Mouse (Mus musculus) adrenal gland, adult 2 months (tissue): ENCODE measurements around the gene Dusp19. TPM values are rescaled to one million over a fixed set of nuclear protein-coding genes. Genes with fewer than 3 reads are reported as not detected.

Source experiments
- DNase-seq: peaks from one replicate; pipeline ENCODE4 v3.0.0; 2021
- long read RNA-seq: library from polyadenylated mRNA; stranded (forward); transcript quantifications from one replicate; pipeline ENCODE4 v2.0.0, GENCODE M21; 2021
- polyA plus RNA-seq: library from polyadenylated mRNA; depleted of rRNA; stranded (reverse); fragments of >200 nt; gene quantifications from 2 replicates; pipeline ENCODE4 v1.2.3, GENCODE M21; 2012; rRNA removed
- total RNA-seq, 2 experiments: library from RNA; stranded (reverse); gene quantifications; 2 replicates each; pipeline ENCODE4 v1.2.3; 2021

Gene Dusp19
- total RNA-seq (10 to 100 TPM; 16.0 to 19.3 TPM), polyA plus RNA-seq (2.5 and 3.4 TPM in 2 replicates)
- long read RNA-seq, transcript Dusp19-201 (4 exons, 1,632 nt) = major isoform, 5 of 9 reads
- long read RNA-seq, partial matches to known transcripts = 0 of 9 reads
- long read RNA-seq, other reads (novel, unspliced or antisense) = 3 of 9 reads

- peak; percentile 95 for DNase-seq
Observed at GRCm38 (mm10) chr2:80616854-80617737, at the start of gene Dusp19, which contains the start of gene Nup35. TSS of gene Dusp19 (plus strand) at chr2:80617045. TSS of gene Nup35 (plus strand) at chr2:80617236.

DNA sequence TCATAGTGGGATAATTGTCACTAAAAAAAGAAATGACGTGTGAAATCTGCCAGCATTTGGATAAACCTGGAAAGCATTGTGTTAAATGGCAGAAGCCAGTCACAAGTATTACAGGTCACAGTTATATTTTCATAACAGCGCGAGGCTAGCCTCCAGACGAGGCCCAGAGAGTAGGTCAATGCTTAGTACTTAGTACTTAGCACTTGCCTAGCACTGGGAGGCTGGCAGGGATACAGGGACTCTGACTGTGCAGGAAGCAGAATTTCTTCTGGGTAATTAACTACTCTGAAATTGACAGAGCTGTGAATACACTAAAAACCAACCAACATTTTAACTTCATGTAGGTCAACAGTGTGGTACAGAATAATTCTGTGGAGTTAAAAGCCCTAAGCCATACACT is 49.4 kb upstream of the Dusp19 start:
- DNase-seq = no peak

DNA sequence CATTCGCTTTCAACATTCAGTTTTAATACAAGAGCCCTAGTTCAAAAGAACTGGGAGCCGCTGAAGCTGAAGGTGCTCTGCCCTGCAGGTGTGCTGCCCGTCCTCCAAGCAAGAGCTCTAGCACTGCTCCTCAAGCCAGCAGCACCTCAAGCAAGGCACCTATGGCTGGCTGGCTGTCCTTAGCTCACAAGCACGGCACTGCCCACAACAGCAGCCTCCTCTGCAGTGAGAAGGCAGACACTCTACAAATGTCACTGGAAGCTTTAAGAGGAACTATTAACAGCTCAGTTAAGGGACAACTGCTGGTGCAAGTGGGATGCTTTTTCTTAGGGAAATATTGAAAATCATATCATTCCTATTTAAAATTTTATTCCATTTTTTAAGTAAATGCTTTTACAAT is 46.2 kb upstream of the Dusp19 start:
- no peak for DNase-seq

GRCm38 (mm10) chr2:80577286-80577685 is 39.6 kb upstream of the Dusp19 start:
- no peak for DNase-seq

GRCm38 (mm10) chr2:80579253-80579891 is 37.5 kb upstream of the Dusp19 start:
- DNase-seq = no peak

DNA sequence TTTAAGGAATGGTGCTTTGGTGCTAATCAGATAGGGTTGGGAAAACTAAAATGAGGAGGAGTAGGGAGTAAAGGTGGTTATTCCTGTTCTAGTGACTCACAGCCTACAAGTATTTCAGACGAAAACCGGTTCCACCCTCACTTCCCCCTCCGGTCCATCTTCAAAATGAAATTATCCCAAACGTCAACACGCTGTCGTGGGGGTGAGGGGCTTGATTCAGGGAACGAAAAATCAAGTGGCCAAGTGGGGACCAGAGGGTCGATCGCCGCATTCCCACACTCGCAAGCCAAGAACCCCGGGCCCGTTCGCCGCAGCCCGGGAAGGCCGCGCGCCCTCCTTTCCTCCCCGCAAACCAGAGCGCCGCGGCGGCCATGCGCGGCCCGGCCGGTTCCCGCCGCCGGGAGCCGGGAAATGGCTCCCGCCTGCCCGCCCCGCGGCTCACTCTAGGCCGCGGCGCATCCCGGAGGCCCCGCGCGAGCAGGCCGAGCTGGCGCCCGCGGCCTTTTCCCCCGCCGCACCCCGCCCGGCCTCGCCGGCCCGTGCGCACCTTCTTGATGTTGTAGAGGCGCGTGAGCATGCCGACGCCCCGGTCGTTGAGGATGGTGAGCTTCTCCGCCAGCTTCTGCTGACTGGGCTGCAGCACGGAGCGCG is 36.4 kb upstream of the Dusp19 start:
- peak; percentile 68 for DNase-seq

DNA sequence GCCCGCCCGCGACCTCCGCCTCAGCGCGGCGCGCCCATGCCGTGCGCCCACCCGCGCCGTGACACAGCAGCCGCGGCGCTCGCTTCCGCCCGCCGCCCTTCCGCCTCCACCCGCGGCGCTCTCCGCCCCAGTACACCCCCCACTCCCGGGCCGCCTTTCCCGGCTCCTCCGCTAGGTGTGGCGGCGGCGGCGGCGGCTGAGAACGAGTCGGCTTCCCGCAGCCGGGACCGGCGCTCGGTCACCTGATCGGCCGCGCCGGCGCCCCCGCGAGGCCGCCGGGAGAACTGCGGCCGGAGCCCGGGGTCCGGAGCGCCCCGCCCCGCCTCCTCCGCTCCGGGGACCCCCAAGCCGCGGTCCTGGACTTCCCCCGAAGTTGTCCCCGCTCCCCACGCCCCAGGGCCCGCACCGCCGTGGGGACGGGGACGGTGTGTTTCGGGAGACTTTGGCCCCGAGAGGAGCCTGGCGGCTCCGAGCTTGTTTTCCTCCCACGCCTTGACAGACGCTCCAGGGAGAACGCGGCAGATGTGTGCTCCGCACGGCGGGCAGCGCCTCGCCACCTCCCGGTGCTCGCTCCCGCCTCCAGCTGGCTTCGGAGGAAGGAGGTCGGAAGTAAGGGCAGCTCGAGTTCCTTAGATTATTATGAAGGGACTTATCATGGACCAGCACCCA is 35.7 kb upstream of the Dusp19 start, which contains the start of gene Nckap1:
Gene Nckap1 (minus strand): TSS at position 338 of the 669 bp plus-strand sequence.
- DNase-seq = peak; percentile 95

GRCm38 (mm10) chr2:80582356-80582755 is 34.5 kb upstream of the Dusp19 start:
- DNase-seq = no peak

DNA sequence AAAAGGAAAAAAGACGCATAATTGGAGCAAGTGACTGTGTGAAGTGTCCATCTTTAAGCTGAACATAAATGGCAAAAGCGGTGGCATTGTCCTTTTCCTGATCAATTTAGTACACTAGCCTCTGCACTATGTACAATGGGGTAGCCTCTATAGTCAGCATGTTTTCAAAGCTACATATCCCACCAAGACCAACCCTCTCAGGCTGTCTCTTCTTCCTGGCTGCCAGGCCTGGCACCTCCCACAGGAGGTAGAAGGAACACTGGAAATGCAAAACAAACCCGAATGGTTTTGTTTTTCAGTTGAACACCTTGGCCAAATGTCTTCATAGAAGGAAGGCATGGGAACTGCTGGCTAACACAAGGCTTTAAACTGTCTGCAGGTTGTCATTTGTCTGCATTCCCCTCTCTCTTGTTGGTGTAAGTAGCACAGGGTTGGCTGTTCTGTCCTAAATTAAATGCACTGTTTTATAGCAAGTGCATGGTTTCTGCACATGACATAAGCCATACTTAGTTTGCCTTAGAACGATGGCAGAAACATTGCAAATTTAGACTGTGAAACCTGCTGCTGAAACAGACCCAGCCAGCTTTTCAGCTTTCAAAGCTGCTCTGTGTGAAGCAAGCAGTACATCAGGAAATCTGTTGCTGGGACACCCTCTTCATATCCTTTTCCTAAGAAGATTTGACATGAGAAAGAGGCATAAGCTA is 22.5 kb upstream of the Dusp19 start:
- no peak for DNase-seq

GRCm38 (mm10) chr2:80596960-80597359 is 19.9 kb upstream of the Dusp19 start:
- no peak for DNase-seq

DNA sequence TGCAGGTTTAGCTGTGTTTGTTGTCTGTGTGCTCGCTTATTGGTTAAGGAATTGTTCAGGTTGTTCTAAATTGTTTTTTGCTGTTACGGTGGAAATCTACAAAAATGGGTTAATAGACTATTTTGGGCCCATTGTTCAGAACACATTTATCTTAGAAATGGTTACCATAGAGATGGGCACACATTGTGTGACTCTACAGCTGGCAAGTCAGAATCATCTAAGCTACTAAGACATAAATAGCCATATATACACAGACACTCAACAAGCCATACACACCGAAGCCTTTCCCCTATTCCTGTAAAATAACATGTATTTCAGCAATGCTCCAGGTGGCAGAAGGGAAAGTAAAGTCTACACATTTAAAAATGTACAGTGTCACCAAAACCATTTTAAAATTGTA is 17.0 kb upstream of the Dusp19 start:
- DNase-seq = no peak

GRCm38 (mm10) chr2:80600611-80601010 is 16.2 kb upstream of the Dusp19 start:
- no peak for DNase-seq

GRCm38 (mm10) chr2:80602756-80603155 is 14.1 kb upstream of the Dusp19 start:
- DNase-seq = no peak

DNA sequence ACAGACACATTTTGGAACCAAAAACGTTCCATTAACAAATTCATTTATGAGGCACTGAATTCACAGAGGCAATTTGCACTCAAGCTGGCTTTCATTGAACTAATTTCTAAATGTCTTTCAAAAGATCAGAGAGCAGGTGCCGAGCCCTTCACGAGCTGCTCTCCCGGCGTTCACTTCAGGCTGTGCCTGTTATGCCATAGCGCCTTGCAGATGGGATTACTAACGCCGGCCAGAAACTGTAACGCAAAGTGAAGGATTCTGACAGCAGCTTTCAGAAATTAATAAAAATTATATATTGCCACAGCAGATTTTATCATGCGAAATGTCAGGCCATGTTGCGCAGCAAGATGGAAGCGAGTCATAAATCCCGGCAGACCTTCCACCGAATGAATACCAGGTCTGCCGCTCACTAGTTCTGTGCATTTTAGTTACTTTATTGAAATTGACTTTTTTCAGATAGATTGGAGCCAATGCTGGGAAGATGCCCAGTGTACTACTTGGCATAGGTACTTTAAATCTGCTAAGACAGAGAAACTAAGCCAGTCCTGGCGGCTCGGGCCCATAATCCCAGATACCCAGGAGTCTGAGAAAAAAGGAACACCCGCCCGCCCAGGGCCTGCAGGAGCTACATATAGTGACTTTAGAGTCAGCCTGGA is 12.9 kb upstream of the Dusp19 start:
- no peak for DNase-seq

DNA sequence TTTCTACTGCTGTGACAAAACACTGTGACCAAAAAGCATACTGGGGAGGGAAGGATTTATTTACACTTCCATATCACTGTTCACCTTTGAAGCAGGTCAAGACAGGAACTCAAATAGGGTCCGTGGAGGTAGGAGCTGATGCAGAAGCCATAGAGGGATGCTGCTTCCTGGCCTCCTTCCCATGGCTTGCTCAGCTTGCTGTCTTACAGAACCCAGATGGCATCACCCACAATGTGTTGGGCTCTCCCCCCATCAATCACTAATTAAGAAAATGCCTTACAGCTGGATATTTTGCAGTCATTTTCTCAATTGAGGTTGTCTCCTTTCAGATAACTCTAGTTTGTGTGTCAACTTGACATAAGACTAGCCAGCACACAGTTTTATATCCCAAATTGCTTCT is 4.6 kb upstream of the Dusp19 start:
- DNase-seq = no peak

- DNase-seq = no peak
Observed at GRCm38 (mm10) chr2:80612796-80613195, 4.0 kb upstream of the Dusp19 start.

DNA sequence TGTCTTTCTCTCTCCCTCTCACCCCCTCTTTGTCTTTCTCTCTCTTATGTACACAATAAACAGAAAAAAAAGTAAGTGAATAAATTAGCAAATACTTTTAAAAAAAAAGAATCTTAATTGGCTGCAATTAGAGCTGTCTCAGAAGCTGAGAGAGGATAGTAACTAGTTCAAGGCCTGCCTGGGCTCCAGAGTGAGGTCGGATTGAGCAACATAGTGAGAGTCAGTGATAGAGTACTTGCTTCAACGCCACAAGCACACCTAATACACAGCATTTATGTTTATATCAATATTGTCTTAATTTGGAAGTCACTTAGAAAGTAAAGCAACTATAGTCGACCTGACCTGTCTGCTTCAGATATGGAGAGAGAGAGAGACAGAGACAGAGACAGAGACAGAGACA is 2.1 kb downstream of the Dusp19 start:
- DNase-seq = peak; percentile 52

- no peak for DNase-seq
Observed at GRCm38 (mm10) chr2:80621921-80622320, 5.1 kb downstream of the Dusp19 start.

DNA sequence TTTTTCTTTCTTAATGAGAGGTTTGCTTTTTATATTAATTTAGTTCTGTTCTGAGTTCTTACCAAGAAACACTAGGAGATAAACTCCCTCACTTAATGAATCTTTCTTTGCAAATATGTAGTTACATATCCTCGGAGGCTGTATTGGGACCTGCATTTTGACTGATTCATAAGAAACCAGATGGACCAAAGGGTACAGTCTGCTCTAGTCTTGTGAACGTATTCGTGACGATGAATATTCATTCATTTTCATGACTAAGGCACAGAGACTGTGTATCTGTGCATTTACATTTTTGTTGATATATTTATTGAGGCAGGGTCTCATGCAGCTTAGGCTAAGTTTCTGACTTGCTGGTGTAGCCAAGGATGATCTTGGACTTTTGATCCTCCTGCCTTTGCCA is 7.7 kb downstream of the Dusp19 start:
- no peak for DNase-seq

DNA sequence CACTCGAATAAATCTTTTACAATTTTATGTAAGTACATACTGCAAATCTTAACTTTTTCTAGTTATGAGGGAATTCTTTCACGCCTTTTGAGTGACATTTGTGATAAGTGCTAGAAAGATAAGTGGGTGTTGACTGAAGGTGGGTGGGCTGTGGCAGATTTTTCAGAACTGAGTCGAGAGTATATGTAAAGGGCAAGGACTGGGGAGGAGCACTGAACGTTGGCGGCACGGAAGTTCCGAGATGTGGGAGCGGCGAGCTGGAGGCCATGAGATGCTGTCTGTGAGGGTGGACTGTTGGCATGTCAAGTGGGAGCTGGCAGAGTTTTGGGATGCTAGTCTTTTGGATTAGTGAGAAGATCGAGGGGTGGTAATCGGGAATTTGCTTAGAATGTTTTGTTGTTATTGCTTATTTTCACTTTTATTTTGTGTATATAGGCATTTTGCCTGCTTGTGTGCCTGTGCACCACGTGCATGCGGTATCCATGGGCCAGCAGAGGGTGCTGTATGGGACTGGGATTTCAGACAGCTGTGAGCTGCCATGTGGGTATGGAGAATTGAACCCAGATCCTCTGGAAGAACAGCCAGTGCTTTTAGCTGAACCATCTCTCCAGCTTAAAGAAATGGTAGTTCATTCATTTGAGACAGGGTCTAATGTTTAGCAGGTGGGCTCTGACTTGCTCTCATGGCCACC is 15.6 kb downstream of the Dusp19 start:
- no peak for DNase-seq
